Mouse (Mus musculus): Measurements from ENCODE around the gene Ccdc63.

DNA sequence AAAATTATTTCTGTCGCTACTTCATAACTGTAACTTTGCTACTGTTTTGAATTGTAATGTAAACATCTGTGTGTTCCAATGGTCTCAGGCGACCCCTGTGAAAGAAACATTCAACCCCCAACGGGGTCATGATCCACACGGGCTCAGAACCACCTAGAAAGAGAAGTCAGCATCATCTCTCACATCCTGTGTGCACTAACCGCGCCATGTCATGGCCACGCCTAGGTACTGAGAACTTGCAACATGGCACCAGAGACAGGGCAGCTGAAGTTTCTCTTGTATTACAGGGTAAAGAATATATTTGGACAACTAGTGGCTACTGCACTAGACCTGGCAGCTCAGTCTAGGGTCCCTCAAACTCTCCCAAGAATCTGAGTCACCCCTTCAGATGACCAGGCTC is 27.2 kb downstream of the Ccdc63 start:
- TF ChIP-seq MAFK (IDR thresholded peaks at IDR 0.05; ENCODE audit: insufficient read depth, low read depth, low read length) (no peak), ZNF384 (IDR thresholded peaks at IDR 0.05; ENCODE audit: low read depth, low read length) (no peak), ZC3H11A (IDR thresholded peaks at IDR 0.05; ENCODE audit: borderline replicate concordance, low read depth, low read length) (no peak), HCFC1 (IDR thresholded peaks at IDR 0.05; ENCODE audit: borderline replicate concordance, insufficient read depth, low read length) (no peak), CHD2 (IDR thresholded peaks at IDR 0.05; ENCODE audit: low read depth, low read length) (no peak)
